Mouse (Mus musculus): Measurements from ENCODE around the gene Npc2. TPM values are rescaled to one million over a fixed set of nuclear protein-coding genes. Genes with fewer than 3 reads are reported as not detected.

The Npc2 gene
- polyA plus RNA-seq, 1 experiment: 56.3 TPM

DNA sequence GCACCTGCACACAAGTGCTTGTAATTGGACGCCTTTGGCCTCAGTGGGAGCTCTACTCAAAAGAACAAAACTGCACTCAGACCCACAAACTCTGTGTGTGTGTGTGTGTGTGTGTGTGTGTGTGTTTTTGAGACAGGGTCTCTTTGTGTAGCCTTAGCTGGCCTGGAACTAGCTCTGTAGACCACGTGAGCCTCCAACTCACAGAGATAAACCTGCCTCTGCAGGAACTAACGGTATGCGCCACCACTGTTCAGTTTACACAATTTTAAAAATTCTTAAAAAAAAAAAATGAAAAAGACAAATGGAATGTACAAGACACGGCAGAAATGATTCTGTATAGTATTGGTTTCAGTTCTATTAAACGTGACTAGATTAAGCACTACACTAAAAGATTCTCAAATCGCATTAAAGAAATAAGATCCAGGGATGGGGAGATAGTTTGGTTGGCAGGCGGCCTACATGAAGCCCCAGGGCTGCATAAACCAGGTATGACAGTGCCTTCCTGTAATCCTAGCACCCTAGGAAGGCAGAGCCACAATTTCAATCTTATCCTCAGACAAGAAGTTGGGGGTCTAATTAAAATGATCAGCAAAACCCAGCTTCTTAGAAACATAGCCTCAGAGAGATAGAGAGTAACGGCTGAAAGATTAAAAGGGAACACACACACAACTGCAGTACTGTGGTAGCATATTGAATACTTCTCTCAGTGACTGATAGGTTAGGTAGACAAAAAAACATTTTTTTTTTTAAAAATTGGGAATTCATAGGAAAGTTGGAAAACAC lies 54.3 kb downstream of the Npc2 start:
- WGBS: 92% methylated on average over 9 of the region's 9 CpGs
- no peak for DNase-seq
- Histone ChIP-seq H3K4me3 (replicated peaks; ENCODE audit: insufficient read depth, low read depth, low read length) (no peak overlapping the region), H3K4me1 (ENCODE audit: control insufficient read depth, insufficient read depth, low read length) (no peaks in the 10 kb centered on the region), H3K27me3 (ENCODE audit: control insufficient read depth, insufficient read depth, low read length) (no peaks in the 10 kb centered on the region), H3K27ac (ENCODE audit: insufficient read depth, low read length) (no peak overlapping the region)
- TF ChIP-seq CTCF (IDR thresholded peaks at IDR 0.05; ENCODE audit: borderline replicate concordance, insufficient read depth, low read depth, low read length) (no peak), POLR2A (IDR thresholded peaks at IDR 0.05; ENCODE audit: borderline replicate concordance, insufficient read depth, low read length) (no peak)

DNA sequence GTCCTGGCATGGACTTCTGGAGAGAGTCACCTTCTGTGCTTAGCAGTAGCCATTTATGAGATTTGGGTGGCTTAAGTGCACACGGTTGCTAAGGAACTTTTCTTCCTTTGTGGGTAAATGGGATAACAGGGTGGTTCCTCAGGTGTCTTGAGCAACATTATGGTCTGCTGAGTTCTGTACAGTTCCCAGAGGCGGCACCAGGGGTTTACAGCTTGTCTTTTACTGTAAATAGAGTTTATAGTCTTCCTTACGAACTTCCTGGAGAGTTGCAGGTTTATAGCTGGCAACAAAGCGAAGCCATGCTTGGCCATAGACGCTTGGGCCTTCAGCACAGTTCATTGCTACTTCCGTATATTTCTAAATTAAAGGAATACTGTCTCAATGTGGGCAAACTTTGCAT lies 58.4 kb downstream of the Npc2 start:
- WGBS: 86% methylated on average over 6 of the region's 6 CpGs
- no peak overlapping the region for H3K27ac ChIP-seq (ENCODE audit: insufficient read depth, low read length)
- no peak for TF ChIP-seq CTCF (IDR thresholded peaks at IDR 0.05; ENCODE audit: borderline replicate concordance, insufficient read depth, low read depth, low read length)
- TF ChIP-seq POLR2A (IDR thresholded peaks at IDR 0.05; ENCODE audit: borderline replicate concordance, insufficient read depth, low read length): no peak
- H3K27me3 ChIP-seq (ENCODE audit: control insufficient read depth, insufficient read depth, low read length): no peaks in the 10 kb centered on the region
- H3K4me1 ChIP-seq (ENCODE audit: control insufficient read depth, insufficient read depth, low read length): no peaks in the 10 kb centered on the region
- no peak overlapping the region for H3K4me3 ChIP-seq (replicated peaks; ENCODE audit: insufficient read depth, low read depth, low read length)
- no peak for DNase-seq

DNA sequence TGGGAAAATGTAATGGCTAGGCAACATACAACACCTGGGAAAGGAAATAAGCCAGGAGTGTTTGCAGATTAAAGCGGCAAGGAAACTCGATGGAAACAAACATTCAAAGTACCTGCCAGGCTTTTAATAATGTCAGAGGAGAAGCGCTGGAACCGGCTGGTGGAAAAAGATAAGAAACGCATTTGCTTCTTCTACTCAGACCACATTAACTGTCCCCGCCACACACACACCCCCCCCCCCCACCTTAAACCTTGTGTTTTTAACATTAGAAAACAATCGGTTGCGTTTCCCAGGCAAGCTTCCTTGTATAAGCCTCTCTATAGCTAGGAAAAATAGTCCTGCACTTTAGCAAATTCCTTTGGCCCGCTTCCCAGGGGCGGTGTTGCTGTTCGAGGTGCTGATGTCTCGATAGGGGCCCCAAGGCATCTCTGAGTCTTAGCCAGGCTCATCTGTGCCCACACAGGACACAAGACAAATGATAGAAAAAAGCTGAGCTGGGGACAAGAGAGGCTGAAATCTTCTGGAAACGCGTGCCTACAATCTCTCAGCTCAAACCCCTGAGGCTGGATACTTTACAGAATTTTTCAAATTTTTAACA lies 63.0 kb downstream of the Npc2 start:
- H3K27ac ChIP-seq (ENCODE audit: insufficient read depth, low read length): no peak overlapping the region
- whole genome bisulfite sequencing: 52% methylated on average over 14 of the region's 14 CpGs
- DNase-seq: no peak
- no peak overlapping the region for H3K4me3 ChIP-seq (replicated peaks; ENCODE audit: insufficient read depth, low read depth, low read length)
- H3K4me1 ChIP-seq (ENCODE audit: control insufficient read depth, insufficient read depth, low read length): no peaks in the 10 kb centered on the region
- no peaks in the 10 kb centered on the region for H3K27me3 ChIP-seq (ENCODE audit: control insufficient read depth, insufficient read depth, low read length)
- TF ChIP-seq CTCF (IDR thresholded peaks at IDR 0.05; ENCODE audit: borderline replicate concordance, insufficient read depth, low read depth, low read length) (no peak), POLR2A (IDR thresholded peaks at IDR 0.05; ENCODE audit: borderline replicate concordance, insufficient read depth, low read length) (no peak)

DNA sequence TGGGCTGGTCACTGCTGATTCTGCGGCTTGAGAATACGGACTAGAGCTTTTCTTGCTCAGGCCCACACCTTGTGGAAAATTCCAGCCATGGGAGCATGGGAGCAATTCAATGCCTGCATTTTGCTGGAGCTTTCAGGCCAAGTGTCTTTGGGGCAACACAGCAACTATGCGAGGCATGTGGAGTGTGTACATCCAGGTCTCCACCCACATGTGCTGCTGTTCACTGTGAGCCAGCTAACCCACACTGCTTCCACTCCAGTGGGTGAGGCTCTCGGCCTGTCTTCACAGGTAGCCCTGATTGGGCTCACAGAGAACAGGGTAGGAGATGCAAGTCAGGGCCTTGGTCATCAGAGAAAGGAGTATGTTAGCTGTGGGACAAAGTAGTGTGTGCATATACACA lies 65.1 kb downstream of the Npc2 start:
- TF ChIP-seq POLR2A (IDR thresholded peaks at IDR 0.05; ENCODE audit: borderline replicate concordance, insufficient read depth, low read length) (no peak), CTCF (IDR thresholded peaks at IDR 0.05; ENCODE audit: borderline replicate concordance, insufficient read depth, low read depth, low read length) (no peak)
- Histone ChIP-seq H3K4me3 (replicated peaks; ENCODE audit: insufficient read depth, low read depth, low read length) (no peak overlapping the region), H3K27ac (ENCODE audit: insufficient read depth, low read length) (no peak overlapping the region), H3K27me3 (ENCODE audit: control insufficient read depth, insufficient read depth, low read length) (no peaks in the 10 kb centered on the region), H3K4me1 (ENCODE audit: control insufficient read depth, insufficient read depth, low read length) (no peaks in the 10 kb centered on the region)
- no peak for DNase-seq
- 90% methylated on average over 4 of the region's 4 CpGs for WGBS

DNA sequence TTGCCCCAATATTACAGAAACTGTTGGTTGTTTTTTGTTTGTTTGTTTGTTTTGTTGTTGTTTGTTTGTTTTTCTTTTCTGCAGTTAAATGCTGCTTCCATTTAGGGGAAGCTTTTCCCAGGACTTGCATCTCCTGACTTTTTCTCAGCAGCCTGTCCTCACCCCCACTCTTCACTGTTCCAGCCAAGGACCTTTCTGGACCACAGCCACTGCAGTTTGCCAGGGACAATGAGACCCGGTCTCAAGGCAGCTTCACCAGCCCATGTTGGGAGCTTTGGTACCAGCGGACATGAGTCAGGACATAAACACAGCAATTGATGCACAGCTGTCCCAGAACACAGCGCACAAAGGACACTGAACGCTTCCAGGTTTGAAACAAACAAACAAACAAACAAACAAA lies 66.1 kb downstream of the Npc2 start:
- Histone ChIP-seq H3K27me3 (ENCODE audit: control insufficient read depth, insufficient read depth, low read length) (no peaks in the 10 kb centered on the region), H3K4me1 (ENCODE audit: control insufficient read depth, insufficient read depth, low read length) (no peaks in the 10 kb centered on the region), H3K4me3 (replicated peaks; ENCODE audit: insufficient read depth, low read depth, low read length) (no peak overlapping the region), H3K27ac (ENCODE audit: insufficient read depth, low read length) (no peak overlapping the region)
- DNase-seq: no peak
- TF ChIP-seq POLR2A (IDR thresholded peaks at IDR 0.05; ENCODE audit: borderline replicate concordance, insufficient read depth, low read length) (no peak), CTCF (IDR thresholded peaks at IDR 0.05; ENCODE audit: borderline replicate concordance, insufficient read depth, low read depth, low read length) (no peak)
- WGBS: 54% methylated on average over 4 of the region's 4 CpGs

Other genes starting within 250 kb of the Npc2 start
- 1.6 and 2.2 TPM in 2 replicates for gene Vsx2, start 203.4 kb downstream of the Npc2 start, polyA plus RNA-seq (2012; rRNA removed)
- gene Abcd4, start 155.7 kb downstream of the Npc2 start, polyA plus RNA-seq (2012; rRNA removed): 33.5 and 35.2 TPM in 2 replicates
- not detected in 2 replicates for gene Vrtn, start 132.1 kb downstream of the Npc2 start, polyA plus RNA-seq (2012; rRNA removed)
- 24.9 and 28.0 TPM in 2 replicates for gene Syndig1l, start 74.3 kb downstream of the Npc2 start, polyA plus RNA-seq (2012; rRNA removed)
- 110 and 111 TPM in 2 replicates for gene Isca2, start 99 bp upstream of the Npc2 start, polyA plus RNA-seq (2012; rRNA removed)
- 18.2 and 25.0 TPM in 2 replicates for gene Ltbp2, start 103.4 kb upstream of the Npc2 start, polyA plus RNA-seq (2012; rRNA removed)
- 84.3 and 88.6 TPM in 2 replicates for gene Fcf1, start 197.7 kb upstream of the Npc2 start, polyA plus RNA-seq (2012; rRNA removed)
- 57.2 and 60.3 TPM in 2 replicates for gene Arel1, start 197.7 kb upstream of the Npc2 start, polyA plus RNA-seq (2012; rRNA removed)
- 62.4 and 64.0 TPM in 2 replicates for gene Ylpm1, start 223.2 kb upstream of the Npc2 start, polyA plus RNA-seq (2012; rRNA removed)